Mouse (Mus musculus) heart, adult 2 months (tissue): Measurements from ENCODE around the gene Ptgs1.

Experiments
- CTCF ChIP-seq: fragments of 200-600 bp; IDR thresholded peaks from 2 replicates; pipeline ENCODE4 v1.8.1; 2022; ENCODE audit warnings: antibody characterized with exemption, mild to moderate bottlenecking, moderate library complexity
- POLR2A ChIP-seq: fragments of 200-500 bp; IDR thresholded peaks from 2 replicates; pipeline ENCODE4 v1.6.1; 2011; ENCODE audit warnings: mild to moderate bottlenecking, low read depth, low read length, control low read depth; ENCODE audit not compliant: insufficient read depth

GRCm38 (mm10) chr2:36243892-36244309, 13.7 kb downstream of the Ptgs1 start:
- TF ChIP-seq POLR2A (no peak), CTCF (no peak)
